Mouse (Mus musculus) spleen, postnatal 14 days (tissue): ENCODE results near the gene Slc39a2.
A peak's percentile ranks its signal among the peaks of the same experiment; 100 is the strongest.
"Not testable (repeated sequence)": the region's sequence is repeated elsewhere in the genome, so short reads cannot be mapped to it uniquely, and the experiment has no call there.

Experiments used
- DNase-seq, 2 experiments: peaks; one replicate each; pipeline ENCODE4 v3.0.0; 2021 to 2022; ENCODE audit warnings: low spot score in 2 of 2

Slc39a2 gene

DNA sequence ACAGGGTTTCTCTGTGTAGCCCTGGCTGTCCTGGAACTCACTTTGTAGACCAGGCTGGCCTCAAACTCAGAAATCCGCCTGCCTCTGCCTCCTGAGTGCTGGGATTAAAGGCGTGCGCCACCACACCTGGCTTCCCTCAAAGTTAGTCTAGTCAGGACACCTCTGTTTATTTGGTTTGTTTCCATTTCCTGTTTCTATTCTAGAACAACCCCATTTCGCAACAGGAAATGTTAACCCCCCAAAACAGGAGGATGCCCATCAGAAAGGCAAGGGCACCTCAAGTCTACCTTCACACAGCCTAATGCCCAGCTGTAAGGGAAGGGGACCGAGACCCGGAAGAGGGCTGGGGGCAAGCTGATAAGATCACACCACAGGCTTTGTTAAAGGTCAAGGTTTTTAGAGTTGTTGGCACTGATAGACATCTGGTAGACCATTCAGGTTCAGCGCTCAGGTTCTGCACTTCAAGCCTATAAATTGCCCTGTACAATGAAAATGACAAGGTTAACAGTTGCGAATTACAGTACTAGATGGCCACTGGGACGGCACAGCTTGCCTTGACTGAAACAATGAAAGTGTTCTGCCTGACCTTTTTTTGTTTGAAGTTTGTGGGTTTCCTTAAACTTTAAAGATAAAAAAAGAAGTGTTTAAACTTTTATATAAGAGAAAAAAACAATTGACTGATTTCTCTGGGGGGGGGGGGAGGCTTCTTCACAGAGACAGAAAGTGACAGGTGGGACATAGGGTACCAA is at the start of gene Slc39a2:
Slc39a2 (plus strand) TSS at position 699 of the 749 bp plus-strand sequence.
- no peak for DNase-seq

DNA sequence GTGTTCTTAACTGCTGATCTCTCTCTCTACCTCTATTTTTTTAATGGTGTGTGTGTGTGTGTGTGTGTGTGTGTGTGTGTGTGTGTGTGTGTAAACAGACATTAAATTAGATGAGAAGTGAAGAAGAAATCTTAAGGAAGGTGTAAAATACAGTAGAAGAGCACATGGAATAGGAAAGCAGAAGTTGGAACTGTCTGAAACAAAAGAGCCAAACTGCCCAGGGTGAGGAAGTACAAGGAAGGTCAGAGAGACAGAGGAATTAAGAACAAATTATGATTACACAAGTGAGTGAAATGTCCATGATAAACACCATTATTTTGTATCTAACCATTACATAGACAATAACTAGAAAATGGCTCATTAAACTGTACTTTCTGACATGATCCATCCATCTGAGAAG is 48.8 kb upstream of the Slc39a2 start:
- DNase-seq, result no peak

DNA sequence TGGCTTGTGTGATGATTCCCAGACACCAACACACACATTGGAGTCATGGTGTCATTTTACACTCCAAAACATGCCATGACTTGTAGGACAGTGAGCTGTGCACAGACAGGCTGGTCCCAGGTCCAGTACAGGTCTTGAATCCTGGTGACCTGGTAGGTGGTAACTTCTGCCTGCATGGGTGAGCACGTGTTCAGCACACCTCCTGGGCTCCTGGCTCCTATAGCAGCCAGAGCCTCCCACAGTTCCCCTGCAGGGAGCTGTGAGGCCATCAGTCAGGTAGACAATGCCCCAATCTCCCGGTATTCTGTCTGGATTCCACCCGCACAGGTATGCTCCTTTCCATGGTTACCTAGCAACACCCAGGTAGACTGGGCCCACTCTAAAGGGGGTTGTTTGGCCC is 46.1 kb upstream of the Slc39a2 start:
- no peak for DNase-seq

DNA sequence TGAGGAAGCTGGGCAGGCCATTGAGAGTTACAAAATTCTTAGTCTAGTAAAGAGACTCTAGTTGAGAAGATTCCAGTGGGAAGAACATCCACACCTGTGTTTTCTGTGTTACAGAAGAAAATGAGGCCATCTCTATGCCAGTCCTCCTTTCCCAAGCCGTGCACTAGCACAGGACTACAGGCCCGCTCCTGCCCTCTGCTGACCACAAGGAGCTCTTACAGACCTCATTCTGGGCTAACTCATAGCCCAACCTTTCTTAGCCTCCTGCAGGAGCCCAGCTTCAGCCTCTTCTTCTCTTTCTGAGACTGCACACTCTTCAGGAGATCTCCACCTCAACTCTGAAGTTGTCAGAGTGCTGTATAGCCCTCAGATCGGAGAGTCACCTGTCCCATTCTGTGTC is 41.7 kb upstream of the Slc39a2 start:
- not testable (repeated sequence) for DNase-seq

DNA sequence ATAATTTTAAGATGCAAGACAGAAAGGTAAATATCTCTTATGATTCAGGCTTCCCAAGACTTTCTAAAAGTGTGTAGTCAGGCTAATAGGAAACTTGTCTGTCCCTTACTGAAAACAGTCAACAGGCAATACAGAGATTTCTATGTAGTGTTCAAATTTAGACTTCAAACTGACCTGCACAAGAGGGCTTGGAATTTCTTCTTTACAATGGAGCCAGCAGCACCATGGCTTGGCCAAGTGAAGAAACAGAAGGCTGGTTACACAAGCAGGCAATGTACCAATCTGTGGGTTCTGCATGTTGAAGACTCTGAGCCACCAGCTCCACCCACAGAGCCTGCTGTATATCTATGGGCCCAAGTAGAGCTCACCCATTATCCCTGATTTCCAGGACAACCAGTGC is 39.3 kb upstream of the Slc39a2 start, which contains the start of gene Ear6:
Ear6 (plus strand) TSS at position 301 of the 400 bp plus-strand sequence.
- DNase-seq, result no peak

DNA sequence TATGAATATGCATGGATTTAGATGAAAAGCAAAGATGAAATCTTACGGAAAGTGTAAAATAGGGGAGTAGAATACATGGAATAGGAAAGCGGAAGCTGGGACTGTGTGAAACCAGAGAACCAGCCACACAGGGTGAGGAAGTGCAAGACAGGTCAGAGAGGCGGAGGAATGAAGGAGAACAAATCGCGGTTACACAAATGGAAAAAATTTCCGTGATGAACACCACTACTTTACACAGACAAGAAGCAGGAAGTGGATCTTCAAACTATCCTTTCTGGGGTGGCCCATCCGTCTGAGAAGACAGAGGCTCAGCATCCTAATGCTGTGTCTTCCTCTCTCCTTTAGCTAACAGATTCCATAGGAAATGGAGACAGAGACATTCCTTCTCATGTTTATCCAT is 37.4 kb upstream of the Slc39a2 start:
- DNase-seq, result not testable (repeated sequence)

DNA sequence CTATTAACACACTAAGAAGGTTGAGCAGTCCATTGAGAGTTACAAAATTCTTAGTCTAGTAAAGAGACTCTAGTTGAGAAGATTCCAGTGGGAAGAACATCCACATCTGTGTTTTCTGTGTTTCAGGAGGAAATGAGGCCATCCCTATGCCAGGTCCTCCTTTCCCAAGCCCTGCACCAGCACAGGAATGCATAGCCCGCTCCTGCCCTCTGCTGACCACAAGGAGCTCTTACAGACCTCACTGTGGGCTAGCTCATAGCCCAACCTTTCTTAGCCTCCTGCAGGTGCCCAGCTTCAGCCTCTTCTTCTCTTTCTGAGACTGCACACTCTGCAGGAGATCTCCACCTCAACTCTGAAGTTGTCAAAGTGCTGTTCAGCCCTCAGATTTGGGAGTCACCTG is 29.1 kb upstream of the Slc39a2 start:
- not testable (repeated sequence) for DNase-seq

DNA sequence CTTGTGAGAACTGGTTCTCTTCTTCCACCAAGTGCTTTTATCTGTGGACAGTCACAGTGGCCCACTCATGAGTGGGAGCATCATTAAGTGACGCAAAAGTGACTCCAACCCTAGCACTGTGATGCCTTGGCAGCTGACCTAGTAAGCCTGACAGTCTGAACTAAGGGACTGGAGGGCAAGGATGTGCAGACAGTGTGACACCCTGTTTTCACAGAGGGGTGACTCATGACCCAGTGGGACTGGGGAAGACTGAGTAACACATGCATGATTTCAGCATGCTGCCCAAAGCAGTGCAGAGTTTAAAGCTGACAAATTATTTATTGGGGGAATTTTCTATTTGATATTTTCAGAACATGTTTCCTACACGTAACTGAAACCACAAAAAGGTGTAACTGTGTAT is 21.9 kb upstream of the Slc39a2 start:
- no peak for DNase-seq

DNA sequence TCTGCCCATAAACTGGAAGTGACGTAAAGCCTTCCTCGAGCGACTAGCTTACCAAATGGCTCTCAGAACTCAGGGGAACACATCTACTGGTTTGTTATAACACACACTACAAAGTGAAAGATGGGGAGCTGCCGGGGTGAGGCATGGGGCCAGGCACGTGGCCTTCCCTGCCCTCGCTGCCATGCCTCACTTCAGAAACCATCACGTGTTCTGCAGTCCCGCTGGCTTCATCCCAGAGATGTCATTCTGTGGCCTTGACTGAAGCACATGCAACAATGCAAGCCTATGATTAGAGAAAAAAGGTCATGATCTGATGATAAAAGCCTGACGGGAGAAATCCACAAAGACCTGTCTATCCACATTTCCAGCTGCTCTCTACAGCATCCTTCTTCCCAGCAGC is 20.9 kb upstream of the Slc39a2 start:
- DNase-seq, result no peak

DNA sequence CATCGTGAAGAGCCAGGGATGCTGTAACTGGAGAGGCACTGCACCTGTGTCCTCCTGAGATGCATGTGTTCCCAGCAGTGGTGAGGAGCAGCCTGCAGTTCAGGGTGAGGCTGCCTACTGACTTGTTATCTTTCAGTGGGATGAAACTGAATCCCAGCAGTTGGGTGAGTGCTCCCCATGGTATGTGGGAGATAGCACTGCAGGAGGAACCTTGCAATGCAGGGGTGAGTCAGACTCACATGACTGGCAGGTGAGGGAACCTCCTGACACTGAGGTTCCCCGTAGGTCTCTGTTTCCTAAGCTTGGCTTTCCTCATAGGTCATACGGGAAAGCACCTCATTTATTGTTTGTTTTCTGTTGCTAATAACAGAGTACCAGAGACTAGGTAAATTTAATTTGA is 15.2 kb upstream of the Slc39a2 start:
- DNase-seq, result no peak

DNA sequence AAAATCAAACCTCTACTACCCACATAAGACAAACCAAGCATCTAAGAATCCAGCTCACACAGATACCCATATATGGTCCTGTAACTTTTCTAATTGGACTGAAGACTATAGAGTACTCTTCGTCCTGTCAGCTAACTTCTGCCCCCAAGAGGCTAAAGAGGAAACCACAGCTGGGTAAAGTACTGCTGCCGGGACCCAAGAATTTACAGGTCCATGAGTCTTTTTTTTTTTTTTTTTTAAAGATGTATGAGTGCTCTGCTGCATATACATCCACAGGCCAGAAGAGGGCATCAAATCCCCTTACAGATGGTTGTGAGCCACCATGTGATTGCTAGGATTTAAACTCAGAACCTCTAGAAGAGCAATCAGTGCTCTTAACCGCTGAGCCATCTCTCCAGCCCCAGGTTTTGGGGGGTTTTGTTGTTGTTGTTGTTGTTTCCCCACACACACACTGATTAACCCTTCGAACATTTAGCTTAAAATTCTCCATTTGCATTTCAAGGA is 9.1 kb upstream of the Slc39a2 start:
- peak; percentile 39 to 67 for DNase-seq

DNA sequence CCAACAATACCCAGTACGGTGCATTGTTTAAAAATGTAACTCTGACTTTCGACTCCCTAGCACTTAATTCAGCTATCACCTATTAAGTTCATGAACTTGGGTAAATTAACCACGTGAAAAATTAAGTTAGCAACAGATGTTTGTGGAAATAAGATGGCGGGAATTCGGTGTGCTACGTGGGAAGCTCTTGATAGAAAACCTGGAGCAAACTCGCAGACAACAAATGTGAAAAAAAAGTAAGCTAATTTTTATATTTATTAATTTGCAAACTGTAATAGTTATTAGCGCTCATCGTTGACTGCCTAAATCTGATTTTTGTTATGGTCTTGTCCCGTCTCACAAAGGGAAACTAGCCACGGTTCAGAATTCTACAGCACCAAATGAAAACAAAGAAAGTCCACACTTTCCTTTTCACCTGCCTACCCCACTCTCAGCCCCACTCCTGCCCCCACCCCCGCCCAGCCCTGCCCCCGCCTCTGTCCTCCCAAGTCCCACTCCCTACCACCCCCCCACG is 8.6 kb upstream of the Slc39a2 start:
- no peak for DNase-seq

DNA sequence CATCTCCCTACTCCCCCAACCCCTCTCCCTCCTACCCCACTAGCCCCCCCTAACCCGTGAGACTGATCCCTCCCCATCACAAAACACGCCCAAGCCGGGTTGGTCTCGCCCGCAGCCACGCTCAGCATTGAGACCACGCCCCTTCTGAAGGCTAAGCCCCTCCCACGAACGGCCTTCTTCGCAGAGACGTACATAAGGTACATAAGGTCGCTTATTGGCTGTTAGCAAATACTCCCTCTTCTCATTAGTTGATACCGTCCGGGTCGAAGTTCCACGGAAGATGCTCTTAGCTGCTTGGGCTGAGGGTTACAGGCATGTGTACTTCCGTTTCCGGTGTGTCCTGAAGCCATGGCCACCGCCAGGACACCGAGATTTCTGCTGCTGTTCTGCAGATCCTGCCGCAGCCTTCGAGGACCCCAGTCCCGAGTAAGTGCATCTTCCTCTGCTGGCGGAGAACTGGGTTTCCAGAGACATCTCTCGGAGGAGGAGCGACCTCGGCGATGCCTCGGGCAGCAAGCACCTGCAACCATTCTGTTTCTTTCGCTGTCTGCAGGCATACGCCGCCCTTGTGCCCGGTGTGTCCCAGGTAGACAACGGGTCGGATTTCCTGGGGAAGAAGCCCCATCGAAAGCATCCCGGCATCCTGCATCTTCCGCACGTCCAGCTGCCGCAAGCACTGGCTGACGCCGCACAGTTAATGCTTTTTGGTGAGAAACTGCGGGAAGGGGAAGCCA is 7.9 kb upstream of the Slc39a2 start, which contains the start of gene Mettl17:
Mettl17 (plus strand) TSS at position 245 of the 734 bp plus-strand sequence.
- DNase-seq, result peak; percentile 86 to 90

DNA sequence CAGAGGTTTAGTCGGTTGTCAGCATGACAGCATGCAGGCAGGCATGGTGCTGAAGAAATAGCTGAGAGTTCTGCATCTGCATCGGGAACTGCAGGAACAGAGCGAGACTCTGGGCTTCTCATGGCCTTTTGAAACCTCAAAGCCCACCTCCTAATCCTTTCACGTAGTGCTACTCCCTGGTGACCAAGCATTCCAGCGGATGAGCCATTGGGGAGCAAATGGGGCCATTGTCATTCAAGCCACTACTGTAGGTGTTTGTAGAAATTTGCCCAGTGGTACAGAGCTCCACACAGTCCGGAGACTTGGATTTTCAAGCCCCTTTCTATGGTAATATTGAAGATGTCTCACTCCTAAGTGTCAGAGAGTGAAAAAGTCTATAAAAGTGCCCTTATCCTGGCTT is 6.6 kb upstream of the Slc39a2 start:
- DNase-seq, result no peak

DNA sequence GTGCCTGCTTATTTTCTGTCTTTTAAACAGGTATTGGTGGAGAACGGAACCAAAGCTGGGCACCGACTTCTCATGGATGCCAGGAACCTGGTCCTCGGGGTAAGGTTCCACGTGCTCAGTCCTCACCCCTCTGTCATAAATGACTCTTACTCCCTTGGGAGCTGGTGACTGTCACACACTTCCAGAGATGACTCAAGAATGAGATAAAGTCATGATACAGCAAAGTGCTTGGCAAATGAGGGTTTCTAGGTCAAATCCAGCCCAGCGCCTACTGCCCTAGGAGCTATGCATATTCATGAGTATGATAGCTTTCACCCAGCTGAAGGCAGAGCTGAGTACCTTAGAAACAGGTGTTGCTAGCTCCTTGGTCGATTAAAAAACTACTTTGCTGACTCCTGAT is 2.9 kb upstream of the Slc39a2 start:
- no peak for DNase-seq

DNA sequence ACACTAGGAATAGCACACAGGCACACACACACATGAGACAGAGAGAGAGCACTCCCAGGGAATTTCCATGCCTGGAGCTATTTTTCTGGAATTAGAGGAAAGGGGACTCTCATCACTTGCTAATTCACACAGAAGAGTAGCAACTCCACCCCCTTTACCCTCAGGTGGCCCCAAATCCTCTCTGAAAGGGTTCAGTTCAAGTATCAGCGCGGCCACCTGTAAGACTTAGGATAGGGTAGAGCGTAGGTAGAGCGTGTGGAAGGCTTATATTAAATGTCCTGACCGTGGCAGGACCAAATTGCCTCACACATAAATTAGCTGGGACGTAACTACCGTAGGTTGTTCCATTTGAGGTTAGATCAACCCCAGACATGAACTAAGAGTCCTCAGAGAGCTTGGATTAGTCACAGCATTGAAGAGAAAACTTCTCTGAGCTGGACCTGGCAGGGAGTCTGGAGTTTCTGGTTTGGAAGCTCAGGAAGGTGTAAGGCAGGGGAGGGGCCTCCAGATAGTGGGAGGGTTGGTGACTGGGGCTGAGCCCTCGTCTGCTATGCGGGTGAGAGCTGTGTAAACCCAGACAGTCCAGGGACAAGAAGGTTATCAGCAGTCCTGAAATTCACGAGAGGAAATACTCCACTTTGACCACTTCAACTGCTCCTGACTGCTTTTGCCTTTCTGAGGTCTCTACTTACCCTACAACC is 555 bp downstream of the Slc39a2 start:
- no peak for DNase-seq

DNA sequence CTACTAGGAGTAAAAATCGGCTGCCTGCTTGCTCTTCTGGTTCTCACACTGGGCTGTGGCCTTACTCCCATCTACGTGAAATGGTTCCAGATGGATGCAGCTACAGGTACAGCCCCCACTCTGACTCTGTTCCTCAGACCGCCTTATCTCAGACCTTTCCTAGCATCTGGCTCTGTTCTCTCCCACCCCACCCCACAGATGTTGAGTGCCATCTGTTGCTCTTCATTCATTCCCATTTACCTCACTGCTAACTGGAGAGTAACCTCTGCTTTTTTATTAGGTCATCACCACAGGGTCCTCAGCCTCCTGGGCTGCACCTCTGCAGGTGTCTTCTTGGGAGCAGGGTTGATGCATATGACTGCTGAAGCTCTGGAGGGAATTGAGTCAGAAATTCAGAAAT is 1.1 kb downstream of the Slc39a2 start:
- no peak for DNase-seq

DNA sequence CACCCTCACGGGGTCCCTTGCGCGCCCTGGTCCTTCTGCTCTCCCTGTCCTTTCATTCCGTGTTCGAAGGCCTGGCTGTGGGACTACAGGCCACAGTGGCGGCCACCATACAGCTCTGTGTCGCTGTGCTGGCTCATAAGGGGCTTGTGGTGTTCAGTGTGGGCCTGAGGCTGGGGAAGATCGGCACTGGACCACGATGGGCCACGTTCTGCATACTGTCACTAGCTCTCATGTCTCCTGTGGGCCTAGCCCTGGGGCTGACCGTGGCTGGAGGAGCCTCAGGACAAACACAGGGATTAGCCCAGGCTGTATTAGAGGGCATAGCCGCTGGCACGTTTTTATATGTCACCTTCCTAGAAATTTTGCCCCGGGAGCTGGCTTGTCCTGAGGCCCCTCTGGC is 2.4 kb downstream of the Slc39a2 start:
- no peak for DNase-seq

DNA sequence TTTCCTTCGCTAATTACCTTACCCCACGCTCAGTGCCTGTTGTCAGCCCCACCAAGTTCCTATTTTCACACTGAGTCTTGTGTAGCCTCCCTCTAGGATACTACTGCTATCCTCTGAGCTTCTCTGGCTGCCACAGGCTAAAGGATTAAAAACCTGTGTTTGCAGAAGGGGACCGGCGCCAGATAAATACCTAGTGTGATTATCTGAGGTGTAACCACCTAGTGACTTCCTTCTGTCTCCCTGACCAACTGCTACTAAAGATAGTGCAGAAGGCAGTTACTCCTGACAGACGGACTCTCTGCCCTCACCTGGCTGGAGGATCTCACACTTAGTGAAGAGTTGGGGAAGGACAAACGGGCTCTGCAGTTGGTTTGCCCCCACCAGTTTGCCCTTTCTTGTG is 3.3 kb downstream of the Slc39a2 start:
- no peak for DNase-seq

DNA sequence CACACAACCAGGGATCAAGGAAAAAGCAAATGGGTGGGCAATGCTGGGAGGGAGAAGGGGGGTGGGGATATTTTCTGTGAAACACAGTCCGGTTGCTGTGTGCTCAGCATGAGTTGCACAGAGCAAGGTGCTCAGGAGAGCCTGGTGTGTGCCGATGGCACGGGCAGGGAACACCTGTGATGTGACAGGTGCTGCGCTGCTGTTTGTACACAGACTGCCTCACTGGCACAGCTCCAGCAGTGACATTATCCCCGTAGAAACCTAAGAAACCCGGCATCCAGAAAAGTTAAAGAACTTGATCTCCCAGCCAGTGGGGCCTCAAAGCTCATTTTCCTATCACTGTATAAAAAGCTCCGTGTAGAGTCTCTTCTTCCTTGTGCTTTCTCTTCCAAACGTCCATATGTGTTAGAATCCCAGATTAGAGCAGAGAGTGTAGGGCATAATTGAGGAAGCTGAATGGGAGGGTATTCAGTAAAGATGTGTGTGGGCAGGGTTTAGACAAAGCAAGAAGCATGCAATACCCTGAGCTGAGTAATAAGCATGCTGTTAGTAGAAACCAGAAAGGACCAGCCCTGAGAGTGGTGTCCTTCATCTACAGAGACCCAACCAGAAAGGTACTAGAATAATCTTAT is 4.0 kb downstream of the Slc39a2 start:
- DNase-seq, result no peak

DNA sequence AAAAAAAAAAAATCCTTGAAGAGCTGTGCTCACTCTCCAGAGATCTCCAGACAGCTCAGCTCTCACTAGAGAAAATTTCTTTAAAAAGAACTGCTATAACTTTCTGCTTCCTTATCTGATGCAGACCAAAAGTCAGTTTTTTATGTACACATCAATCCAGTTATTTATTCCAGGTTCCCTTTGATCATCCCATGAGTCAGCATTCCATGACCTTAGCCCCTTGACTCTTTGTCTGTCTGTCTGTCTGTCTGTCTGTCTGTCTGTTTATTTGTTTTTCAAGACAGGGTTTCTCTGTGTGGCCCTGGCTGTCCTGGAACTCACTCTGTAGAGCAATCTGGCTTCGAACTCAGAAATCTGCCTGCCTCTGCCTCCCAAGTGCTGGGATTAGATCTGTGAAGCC is 6.7 kb downstream of the Slc39a2 start:
- DNase-seq, result no peak
